Comparison of ENCODE assay signal across 19 mouse cellular contexts in the genomic region with DNA sequence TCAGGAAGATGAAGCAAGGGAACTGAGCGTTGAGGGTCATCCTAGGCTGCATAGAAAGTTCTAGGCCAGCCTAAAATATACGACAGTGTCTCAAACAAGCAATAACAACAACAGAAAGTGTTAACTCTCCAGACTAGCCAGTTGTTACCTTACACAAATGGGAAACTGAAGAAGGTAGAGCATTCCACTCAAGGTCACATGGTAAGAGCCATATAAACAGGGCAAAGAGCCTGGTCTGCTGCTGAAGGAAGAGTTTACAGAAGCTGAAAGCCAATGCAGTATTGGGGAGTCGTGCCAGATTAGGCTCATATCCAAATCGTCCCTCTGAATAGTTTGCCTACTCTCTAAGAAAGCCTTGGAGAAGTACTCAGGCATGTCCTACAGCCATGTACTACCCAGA. TPM values are rescaled to one million over a fixed set of nuclear protein-coding genes. Genes with fewer than 3 reads are reported as not detected.
"Had no signal": no experiment of that assay in that cellular context is flagged by ENCODE, and none has a peak within 500 bp of the region (broad histone marks: within the 10 kb centered on the region; RNA-seq: fewer than 3 reads in every experiment).

No protein-coding gene starts in this region.

- ATAC-seq: lung, postnatal 0 days; midbrain, embryonic 13.5 days; midbrain, embryonic 15.5 days had no signal

- DNase-seq: lung, adult 2 months; lung, postnatal 14 days; lung, postnatal 36 days; right cerebral cortex, postnatal 14 days; thymus, adult 2 months; thymus, postnatal 25 days; thymus, postnatal 4 days had no signal

- H3K4me3 ChIP-seq: lung, embryonic 15.5 days; megakaryocyte, embryonic 14.5 days; midbrain, embryonic 13.5 days; midbrain, embryonic 15.5 days; neural tube, embryonic 12.5 days; stomach, embryonic 15.5 days had no signal

- H3K27me3 ChIP-seq: lung, embryonic 15.5 days; megakaryocyte, embryonic 14.5 days; midbrain, embryonic 13.5 days; midbrain, embryonic 15.5 days; neural tube, embryonic 12.5 days; stomach, embryonic 15.5 days had no signal

- H3K36me3 ChIP-seq: lung, embryonic 15.5 days; midbrain, embryonic 13.5 days; midbrain, embryonic 15.5 days; neural tube, embryonic 12.5 days; stomach, embryonic 15.5 days had no signal

- H3K27ac ChIP-seq: lung, embryonic 15.5 days; macrophage; midbrain, embryonic 13.5 days; midbrain, embryonic 15.5 days; neural tube, embryonic 12.5 days; stomach, embryonic 15.5 days; stomach, postnatal 0 days had no signal

- H3K4me2 ChIP-seq: lung, embryonic 15.5 days; midbrain, embryonic 11.5 days; midbrain, embryonic 13.5 days; midbrain, embryonic 15.5 days; neural tube, embryonic 12.5 days; stomach, embryonic 15.5 days had no signal

- H3K9me3 ChIP-seq: lung, embryonic 15.5 days; megakaryocyte, embryonic 14.5 days; midbrain, embryonic 13.5 days; midbrain, embryonic 15.5 days; neural tube, embryonic 12.5 days; stomach, embryonic 15.5 days had no signal

- H3K4me1 ChIP-seq: lung, embryonic 15.5 days; megakaryocyte, embryonic 14.5 days; midbrain, embryonic 13.5 days; midbrain, embryonic 15.5 days; neural tube, embryonic 12.5 days; stomach, embryonic 15.5 days had no signal

- H3K9ac ChIP-seq: lung, embryonic 15.5 days; midbrain, embryonic 13.5 days; midbrain, embryonic 15.5 days; neural tube, embryonic 12.5 days; stomach, embryonic 15.5 days had no signal

RNA-seq across cellular contexts. Expression of a gene that starts 59.6 kb away (rescaled TPM):
- total RNA-seq: megakaryocyte progenitor cell, adult 5-6 weeks; neutrophil, adult 5-6 weeks had no signal
- polyA plus RNA-seq: macrophage had no signal
